Mouse (Mus musculus): ENCODE measurements around the gene Nlrp4c. TPM values are rescaled to one million over a fixed set of nuclear protein-coding genes. Genes with fewer than 3 reads are reported as not detected.

The Nlrp4c gene
- polyA plus RNA-seq, 2 experiments, result not detected

DNA sequence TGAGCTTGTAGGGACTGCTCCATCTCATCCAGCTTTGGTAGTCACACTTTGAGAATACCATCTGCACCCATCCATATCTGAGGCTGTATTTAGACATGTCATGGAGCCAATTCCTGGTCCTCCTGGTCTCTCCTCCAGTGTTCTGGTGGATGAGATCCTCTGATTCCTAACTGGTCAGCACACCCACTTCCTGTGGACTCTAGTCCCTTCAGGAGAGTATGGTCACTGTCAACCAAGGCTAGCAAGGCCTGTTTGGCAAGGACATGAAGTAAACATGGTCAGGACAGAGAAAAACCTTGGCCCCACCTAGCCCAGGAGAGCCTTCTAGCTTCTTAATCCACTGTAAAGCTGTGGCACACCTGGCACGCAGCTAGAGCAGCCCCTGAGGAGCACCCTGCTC, 106.3 kb downstream of the Nlrp4c start:
- peaks cover 9% of the 10 kb centered on the region for H3K4me1 ChIP-seq (ENCODE audit: control insufficient read depth, insufficient read depth, low read length)
- no peaks in the 10 kb centered on the region for H3K27me3 ChIP-seq (ENCODE audit: control insufficient read depth, insufficient read depth, low read length)
- no peak for TF ChIP-seq POLR2A (IDR thresholded peaks at IDR 0.05; ENCODE audit: borderline replicate concordance, extremely low read depth, insufficient read depth, insufficient read length)
- DNase-seq (ENCODE audit: low spot score), result no peak
- no peaks in the 10 kb centered on the region for H3K9me3 ChIP-seq (ENCODE audit: control insufficient read depth, low read length)
- WGBS, result 76% methylated on average over 1 of the region's 1 CpGs
- H3K4me2 ChIP-seq (replicated peaks; ENCODE audit: low read depth, low read length, severe bottlenecking), result no peak overlapping the region
- no peak for ATAC-seq (ENCODE audit: low FRiP score, low read depth)
- H3K36me3 ChIP-seq (ENCODE audit: control insufficient read depth, insufficient read depth, low read length), result no peaks in the 10 kb centered on the region
- no peak overlapping the region for H3K27ac ChIP-seq (replicated peaks; ENCODE audit: low read depth, low read length)
- no peak overlapping the region for H3K9ac ChIP-seq (ENCODE audit: low read depth, low read length, severe bottlenecking)
- H3K4me3 ChIP-seq (replicated peaks; ENCODE audit: low read length), result no peak overlapping the region

GRCm38 (mm10) chr7:6152036-6152435, 107.1 kb downstream of the Nlrp4c start:
- TF ChIP-seq POLR2A (IDR thresholded peaks at IDR 0.05; ENCODE audit: borderline replicate concordance, extremely low read depth, insufficient read depth, insufficient read length), result no peak
- 84% methylated on average over 3 of the region's 3 CpGs for WGBS
- Histone ChIP-seq H3K4me3 (replicated peaks; ENCODE audit: low read length) (no peak overlapping the region), H3K36me3 (ENCODE audit: control insufficient read depth, insufficient read depth, low read length) (no peaks in the 10 kb centered on the region), H3K4me2 (replicated peaks; ENCODE audit: low read depth, low read length, severe bottlenecking) (no peak overlapping the region), H3K9ac (ENCODE audit: low read depth, low read length, severe bottlenecking) (no peak overlapping the region), H3K27ac (replicated peaks; ENCODE audit: low read depth, low read length) (no peak overlapping the region), H3K4me1 (ENCODE audit: control insufficient read depth, insufficient read depth, low read length) (peaks cover 14% of the 10 kb centered on the region), H3K27me3 (ENCODE audit: control insufficient read depth, insufficient read depth, low read length) (no peaks in the 10 kb centered on the region), H3K9me3 (ENCODE audit: control insufficient read depth, low read length) (no peaks in the 10 kb centered on the region)
- DNase-seq (ENCODE audit: low spot score), result no peak
- no peak for ATAC-seq (ENCODE audit: low FRiP score, low read depth)

DNA sequence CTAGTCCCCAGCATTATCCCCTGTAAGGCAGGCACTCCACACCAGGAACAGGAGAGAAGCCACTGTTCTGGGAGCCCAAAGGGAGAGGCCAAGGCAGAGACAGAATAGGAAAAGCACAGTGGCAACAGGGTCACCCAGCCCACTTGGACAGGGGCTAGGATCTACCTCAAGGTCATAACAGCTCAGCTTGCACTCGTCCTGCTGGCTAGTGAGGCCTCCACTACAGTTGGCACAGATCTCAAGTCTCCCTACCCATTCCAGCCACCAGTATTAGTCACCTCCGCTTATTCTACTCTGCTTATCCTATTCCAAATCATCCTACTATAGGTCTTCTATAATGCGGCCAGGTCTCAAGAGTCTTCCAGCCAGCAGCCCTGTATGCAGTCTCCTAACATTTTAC, 108.2 kb downstream of the Nlrp4c start:
- no peaks in the 10 kb centered on the region for H3K9me3 ChIP-seq (ENCODE audit: control insufficient read depth, low read length)
- H3K27me3 ChIP-seq (ENCODE audit: control insufficient read depth, insufficient read depth, low read length), result no peaks in the 10 kb centered on the region
- H3K27ac ChIP-seq (replicated peaks; ENCODE audit: low read depth, low read length), result no peak overlapping the region
- TF ChIP-seq POLR2A (IDR thresholded peaks at IDR 0.05; ENCODE audit: borderline replicate concordance, extremely low read depth, insufficient read depth, insufficient read length), result no peak
- H3K4me2 ChIP-seq (replicated peaks; ENCODE audit: low read depth, low read length, severe bottlenecking), result no peak overlapping the region
- H3K36me3 ChIP-seq (ENCODE audit: control insufficient read depth, insufficient read depth, low read length), result no peaks in the 10 kb centered on the region
- no peak overlapping the region for H3K4me3 ChIP-seq (replicated peaks; ENCODE audit: low read length)
- ATAC-seq (ENCODE audit: low FRiP score, low read depth) (no peak), DNase-seq (ENCODE audit: low spot score) (no peak)
- no peak overlapping the region for H3K9ac ChIP-seq (ENCODE audit: low read depth, low read length, severe bottlenecking)
- H3K4me1 ChIP-seq (ENCODE audit: control insufficient read depth, insufficient read depth, low read length), result peaks cover 11% of the 10 kb centered on the region
- WGBS, result 85% methylated on average over 3 of the region's 3 CpGs

DNA sequence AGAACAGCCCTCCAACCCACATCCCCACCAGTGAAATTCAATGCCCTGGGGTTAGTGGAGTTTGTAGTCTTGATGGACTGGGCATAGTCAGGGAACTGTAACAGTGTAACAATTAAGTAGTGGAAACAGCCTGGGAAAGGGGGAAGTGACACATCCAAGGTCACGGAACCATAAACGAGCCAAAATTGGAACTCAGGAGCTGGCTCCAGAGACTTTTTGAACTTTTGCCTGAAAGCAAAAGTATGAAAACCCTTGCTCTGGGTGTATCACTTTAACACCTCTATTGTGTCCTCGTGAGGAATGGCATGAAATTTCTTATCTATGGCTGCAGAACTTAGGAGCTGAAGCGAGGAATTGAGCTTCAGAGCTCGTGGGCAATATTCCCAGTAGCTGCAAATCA, 109.2 kb downstream of the Nlrp4c start:
- Histone ChIP-seq H3K4me2 (replicated peaks; ENCODE audit: low read depth, low read length, severe bottlenecking) (peak overlapping the region; percentile 92), H3K27me3 (ENCODE audit: control insufficient read depth, insufficient read depth, low read length) (no peaks in the 10 kb centered on the region), H3K9ac (ENCODE audit: low read depth, low read length, severe bottlenecking) (no peak overlapping the region), H3K4me3 (replicated peaks; ENCODE audit: low read length) (peak overlapping the region; percentile 81; the same call in 1 of the 2 replicates), H3K27ac (replicated peaks; ENCODE audit: low read depth, low read length) (no peak overlapping the region), H3K36me3 (ENCODE audit: control insufficient read depth, insufficient read depth, low read length) (no peaks in the 10 kb centered on the region), H3K4me1 (ENCODE audit: control insufficient read depth, insufficient read depth, low read length) (peaks cover 11% of the 10 kb centered on the region), H3K9me3 (ENCODE audit: control insufficient read depth, low read length) (no peaks in the 10 kb centered on the region)
- DNase-seq (ENCODE audit: low spot score) (no peak), ATAC-seq (ENCODE audit: low FRiP score, low read depth) (no peak)
- no peak for TF ChIP-seq POLR2A (IDR thresholded peaks at IDR 0.05; ENCODE audit: borderline replicate concordance, extremely low read depth, insufficient read depth, insufficient read length)
- WGBS, result 76% methylated on average over 5 of the region's 5 CpGs

Other genes with a start within 250 kb of the Nlrp4c start
- gene Vmn1r63, start 239.7 kb upstream of the Nlrp4c start, polyA plus RNA-seq (2012; rRNA removed), result not detected in 2 replicates
- gene Vmn1r63, start 239.7 kb upstream of the Nlrp4c start, polyA plus RNA-seq (2014; fragmentation: Nextera tagmentation; extraction: Ambion mirVana), result not detected in 2 replicates
- gene Vmn1r64, start 160.6 kb upstream of the Nlrp4c start, polyA plus RNA-seq (2012; rRNA removed), result not detected in 2 replicates
- not detected in 2 replicates for gene Vmn1r64, start 160.6 kb upstream of the Nlrp4c start, polyA plus RNA-seq (2014; fragmentation: Nextera tagmentation; extraction: Ambion mirVana)
- not detected in 2 replicates for gene Vmn1r65, start 34.2 kb upstream of the Nlrp4c start, polyA plus RNA-seq (2012; rRNA removed)
- gene Vmn1r65, start 34.2 kb upstream of the Nlrp4c start, polyA plus RNA-seq (2014; fragmentation: Nextera tagmentation; extraction: Ambion mirVana), result not detected in 2 replicates
- 45.9 and 55.3 TPM in 2 replicates for gene Zfp787, start 110.8 kb downstream of the Nlrp4c start, polyA plus RNA-seq (2012; rRNA removed)
- gene Zfp787, start 110.8 kb downstream of the Nlrp4c start, polyA plus RNA-seq (2014; fragmentation: Nextera tagmentation; extraction: Ambion mirVana), result 13.7 and 14.4 TPM in 2 replicates
- gene Zfp444, start 127.1 kb downstream of the Nlrp4c start, polyA plus RNA-seq (2012; rRNA removed), result 50.6 and 73.3 TPM in 2 replicates
- 54.2 and 62.5 TPM in 2 replicates for gene Zfp444, start 127.1 kb downstream of the Nlrp4c start, polyA plus RNA-seq (2014; fragmentation: Nextera tagmentation; extraction: Ambion mirVana)
- not detected in 2 replicates for gene Galp, start 151.9 kb downstream of the Nlrp4c start, polyA plus RNA-seq (2012; rRNA removed)
- not detected in 2 replicates for gene Galp, start 151.9 kb downstream of the Nlrp4c start, polyA plus RNA-seq (2014; fragmentation: Nextera tagmentation; extraction: Ambion mirVana)
- gene Zscan5b, start 177.1 kb downstream of the Nlrp4c start, polyA plus RNA-seq (2012; rRNA removed), result not detected in 2 replicates
- gene Zscan5b, start 177.1 kb downstream of the Nlrp4c start, polyA plus RNA-seq (2014; fragmentation: Nextera tagmentation; extraction: Ambion mirVana), result not detected in 2 replicates
- gene Epp13, start 207.5 kb downstream of the Nlrp4c start, polyA plus RNA-seq (2012; rRNA removed), result not detected in 2 replicates
- not detected in 2 replicates for gene Epp13, start 207.5 kb downstream of the Nlrp4c start, polyA plus RNA-seq (2014; fragmentation: Nextera tagmentation; extraction: Ambion mirVana)
- gene Zfp667, start 241.4 kb downstream of the Nlrp4c start, polyA plus RNA-seq (2012; rRNA removed), result 3.7 and 4.7 TPM in 2 replicates
- 8.4 and 8.5 TPM in 2 replicates for gene Zfp667, start 241.4 kb downstream of the Nlrp4c start, polyA plus RNA-seq (2014; fragmentation: Nextera tagmentation; extraction: Ambion mirVana)

Measured in limb, embryonic 14.5 days (tissue).